Mouse (Mus musculus) left cerebral cortex, postnatal 14 days (tissue): Measurements from ENCODE around the gene Gm17631. TPM values are rescaled to one million over a fixed set of nuclear protein-coding genes. Genes with fewer than 3 reads are reported as not detected.
"Not testable (repeated sequence)": the region's sequence is repeated elsewhere in the genome, so short reads cannot be mapped to it uniquely, and the experiment has no call there.

Source experiments
- DNase-seq, 2 experiments: peaks; one replicate each; pipeline ENCODE4 v3.0.0; 2021 to 2022; ENCODE audit warnings: low spot score in 2 of 2, mixed read lengths in 1 of 2
- intact Hi-C: fragments of 180-260 bp; cut with DNase I; formaldehyde crosslinking; loops from one replicate; pipeline ENCODE4 v1.15.1; 2025
- long read RNA-seq, 2 experiments: library from polyadenylated mRNA; stranded (forward); transcript quantifications; one replicate each; pipeline ENCODE4 v2.0.0; 2021
- total RNA-seq, 2 experiments: library from RNA; stranded (reverse); gene quantifications; 2 replicates each; pipeline ENCODE4 v1.2.3; 2021

Gene Gm17631
- total RNA-seq, result not detected
- long read RNA-seq, experiment 1, result 0 reads
- long read RNA-seq, experiment 2, result 0 reads

DNA sequence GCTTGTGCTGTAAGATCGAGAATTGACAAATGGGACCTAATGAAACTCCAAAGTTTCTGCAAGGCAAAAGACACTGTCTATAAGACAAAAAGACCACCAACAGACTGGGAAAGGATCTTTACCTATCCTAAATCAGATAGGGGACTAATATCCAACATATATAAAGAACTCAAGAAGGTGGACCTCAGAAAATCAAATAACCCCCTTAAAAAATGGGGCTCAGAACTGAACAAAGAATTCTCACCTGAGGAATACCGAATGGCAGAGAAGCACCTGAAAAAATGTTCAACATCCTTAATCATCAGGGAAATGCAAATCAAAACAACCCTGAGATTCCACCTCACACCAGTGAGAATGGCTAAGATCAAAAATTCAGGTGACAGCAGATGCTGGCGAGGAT, at the start of gene Gm17631:
Gene Gm17631, plus strand, starts transcription at position 301 of the 400 bp plus-strand sequence.
- DNase-seq, intact Hi-C loops: not testable (repeated sequence)

GRCm38 (mm10) chr6:129817731-129818130, 44.7 kb upstream of the Gm17631 start:
- DNase-seq, result no peak
- intact Hi-C loops, result no loop called here

GRCm38 (mm10) chr6:129824004-129824403, 38.4 kb upstream of the Gm17631 start:
- intact Hi-C loops, result no loop called here
- no peak for DNase-seq

DNA sequence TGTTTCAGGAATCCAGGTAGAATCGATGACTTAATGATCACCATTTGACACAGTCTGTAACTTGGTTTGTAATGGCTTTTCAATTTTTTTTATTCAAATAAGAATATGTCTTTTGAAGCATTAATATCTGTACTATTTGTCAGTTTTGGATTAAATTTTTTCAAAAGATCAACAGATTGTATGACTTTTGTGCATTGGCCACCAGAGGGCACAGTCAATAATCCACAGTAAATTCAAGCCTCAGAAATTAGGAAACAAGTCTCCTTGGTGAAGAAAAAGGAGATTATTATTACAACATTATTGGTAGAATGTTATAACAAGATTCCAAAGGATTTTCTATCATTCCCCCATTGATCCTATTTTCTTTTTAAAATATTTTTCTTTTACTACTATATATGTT, 36.9 kb upstream of the Gm17631 start:
- intact Hi-C loops, result no loop called here
- no peak for DNase-seq

- intact Hi-C loops, result no loop called here
Observed at GRCm38 (mm10) chr6:129876549-129876948, 14.1 kb downstream of the Gm17631 start, which contains the start of gene Klra17. TSS of gene Klra17 (minus strand) at chr6:129876672.

DNA sequence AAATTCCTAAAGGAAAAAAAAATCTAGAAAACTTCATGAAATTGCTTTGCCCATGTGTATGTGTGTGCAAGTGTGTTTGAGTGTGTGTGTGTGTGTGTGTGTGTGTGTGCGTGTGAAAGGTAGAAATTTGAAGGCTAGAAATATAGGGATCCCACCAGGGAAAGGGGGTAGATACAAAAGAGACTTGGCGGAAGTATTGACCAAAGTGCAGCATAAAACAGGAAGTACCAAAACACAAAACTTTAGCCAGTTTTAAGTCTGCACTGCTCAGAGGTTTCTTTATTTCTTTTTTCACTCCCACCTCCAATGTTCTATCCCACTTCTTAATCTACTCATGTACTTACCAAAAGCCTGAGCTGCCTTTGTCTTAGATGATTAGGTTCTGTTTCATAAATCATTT, 20.1 kb downstream of the Gm17631 start:
- DNase-seq, result no peak
- intact Hi-C loops, result no loop called here

More at GRCm38 (mm10) chr6:129876549-129876948, 14.1 kb downstream of the Gm17631 start, which contains the start of gene Klra17:
- DNase-seq, result no peak

Other genes starting within 250 kb of the Gm17631 start
- gene Klrk1, start 238.8 kb upstream of the Gm17631 start, total RNA-seq, result not detected
- gene Klrc3, start 219.3 kb upstream of the Gm17631 start, total RNA-seq, result not detected
- not detected for gene Klrc2, start 202.0 kb upstream of the Gm17631 start, total RNA-seq
- not detected for gene Klrc1, start 183.7 kb upstream of the Gm17631 start, total RNA-seq
- gene Klri1, start 145.5 kb upstream of the Gm17631 start, total RNA-seq, result not detected
- under 1 TPM in 1 of 2 experiments, not detected in 1; 0.19 TPM for gene Klri2, start 122.2 kb upstream of the Gm17631 start, total RNA-seq
- gene Gm156, start 78.4 kb upstream of the Gm17631 start, total RNA-seq, result not detected
- gene Klra17, start 14.0 kb downstream of the Gm17631 start, total RNA-seq, result not detected
- not detected for gene Klra5, start 55.0 kb downstream of the Gm17631 start, total RNA-seq
- gene Klra6, start 164.3 kb downstream of the Gm17631 start, total RNA-seq, result not detected
- not detected for gene Klra4, start 204.6 kb downstream of the Gm17631 start, total RNA-seq